Mouse (Mus musculus) heart, embryonic 10.5 days (tissue): ENCODE results near the gene Gprc5d. TPM values are rescaled to one million over a fixed set of nuclear protein-coding genes. Genes with fewer than 3 reads are reported as not detected.

Experiments
- DNase-seq: peaks from one replicate; pipeline ENCODE4 v3.0.0-alpha.2; 2017; ENCODE audit warnings: low spot score
- H3K27ac ChIP-seq: fragments of 300-500 bp; sonication (generic); 2 replicates; pipeline ENCODE4 v1.5.1; 2016; ENCODE audit warnings: mild to moderate bottlenecking
- H3K27me3 ChIP-seq: fragments of 300-500 bp; sonication (generic); 2 replicates; pipeline ENCODE4 v1.6.1; 2016; ENCODE audit warnings: mild to moderate bottlenecking; ENCODE audit not compliant: poor library complexity, insufficient read depth, severe bottlenecking
- H3K36me3 ChIP-seq: fragments of 300-500 bp; sonication (generic); 2 replicates; pipeline ENCODE4 v1.6.1; 2016; ENCODE audit warnings: mild to moderate bottlenecking, moderate library complexity
- H3K4me1 ChIP-seq: fragments of 300-500 bp; sonication (generic); 2 replicates; pipeline ENCODE4 v1.6.1; 2016; ENCODE audit warnings: mild to moderate bottlenecking
- H3K4me3 ChIP-seq: fragments of 300-500 bp; sonication (generic); 2 replicates; pipeline ENCODE4 v1.5.1; 2016; ENCODE audit warnings: mild to moderate bottlenecking, moderate library complexity
- H3K9me3 ChIP-seq: fragments of 300-500 bp; sonication (generic); 2 replicates; pipeline ENCODE4 v1.6.1; 2016; ENCODE audit warnings: mild to moderate bottlenecking, moderate library complexity
- WGBS: fragments of 180-500 bp; shearing (Covaris S2); methylation state at CpG from one replicate; pipeline ENCODE4 v1.1.7; 2016; 5-methylcytosine and 5-hydroxymethylcytosine counted together
- polyA plus RNA-seq: library from polyadenylated mRNA; unstranded; fragments of >200 nt; fragmentation: Nextera tagmentation; extraction: Ambion mirVana; gene quantifications from 2 replicates; pipeline ENCODE4 v1.2.1, GENCODE M21; 2016

Gprc5d gene
- polyA plus RNA-seq, 1 experiment from 2014 or later, result not detected

DNA sequence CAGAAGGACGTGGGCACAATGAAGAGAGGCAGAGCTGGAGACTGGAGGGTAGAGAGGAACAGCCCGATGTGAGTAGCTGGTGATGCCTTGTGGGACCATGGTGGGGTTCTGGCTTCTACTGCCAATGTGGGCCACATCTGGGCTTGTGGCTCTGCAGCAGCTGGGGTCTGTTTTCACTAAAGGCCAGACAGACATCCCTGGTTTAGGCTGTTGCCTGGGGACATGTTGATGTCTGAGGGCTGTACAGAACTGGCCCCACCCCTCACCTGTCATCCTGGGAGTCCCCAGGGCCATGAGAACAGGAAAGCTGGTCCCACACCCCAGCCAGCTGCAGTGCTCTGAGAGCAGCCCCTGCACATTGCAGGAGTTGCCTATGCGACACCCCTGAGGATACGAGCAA lies 31.1 kb upstream of the Gprc5d start:
- no peak overlapping the region for H3K4me3 ChIP-seq
- H3K4me1 ChIP-seq, result no peaks in the 10 kb centered on the region; the same call in 1 of the 2 replicates
- H3K27ac ChIP-seq, result no peak overlapping the region
- H3K9me3 ChIP-seq, result no peaks in the 10 kb centered on the region
- DNase-seq, result no peak
- WGBS, result 70% methylated on average over 4 of the region's 4 CpGs
- peaks cover 7% of the 10 kb centered on the region for H3K36me3 ChIP-seq
- peaks cover 14% of the 10 kb centered on the region for H3K27me3 ChIP-seq

DNA sequence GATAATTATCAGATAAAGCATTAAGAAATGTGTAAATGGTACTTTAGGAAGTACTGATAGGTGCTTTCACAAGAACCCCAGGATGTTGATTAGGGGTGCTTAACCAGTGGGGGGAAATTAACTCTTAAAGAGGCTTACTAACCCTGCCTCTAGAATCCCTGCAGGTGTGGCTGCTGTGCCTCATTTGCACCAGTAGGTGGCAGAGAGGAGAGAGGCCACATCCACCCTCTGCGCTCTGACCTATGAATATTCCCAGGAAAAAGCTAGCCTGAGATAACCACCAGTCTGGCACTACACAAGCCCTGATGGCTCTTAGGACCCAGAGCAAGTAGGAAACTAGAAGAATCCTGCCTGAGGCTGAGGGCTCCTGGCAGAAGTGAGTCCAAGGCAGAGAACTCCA lies 30.4 kb upstream of the Gprc5d start:
- Histone ChIP-seq H3K27me3 (peaks cover 14% of the 10 kb centered on the region), H3K4me3 (no peak overlapping the region), H3K9me3 (no peaks in the 10 kb centered on the region), H3K4me1 (no peaks in the 10 kb centered on the region; the same call in 1 of the 2 replicates), H3K27ac (no peak overlapping the region), H3K36me3 (peaks cover 7% of the 10 kb centered on the region)
- DNase-seq, result no peak
- WGBS, result 37% methylated on average over 1 of the region's 1 CpGs

DNA sequence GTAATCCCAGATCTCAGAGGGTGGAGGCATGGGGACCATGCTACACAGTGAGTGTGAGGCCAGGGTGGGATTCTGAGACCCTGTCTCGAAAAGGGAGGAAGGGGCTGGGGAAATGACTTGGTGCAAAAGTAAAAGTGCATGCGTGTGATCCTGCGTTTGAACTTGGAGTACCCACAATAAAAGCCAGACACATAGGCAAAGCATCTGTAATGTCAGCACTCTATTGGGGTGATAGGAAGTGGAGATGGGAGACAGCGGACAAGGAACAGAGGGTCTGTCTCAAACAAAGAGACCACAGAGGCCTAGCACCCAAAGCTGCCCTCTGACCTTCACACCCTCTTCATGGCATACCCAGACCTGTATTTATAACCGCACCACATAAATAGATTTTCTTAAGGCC lies 27.9 kb upstream of the Gprc5d start:
- Histone ChIP-seq H3K27ac (no peak overlapping the region), H3K4me1 (peaks cover 7% of the 10 kb centered on the region), H3K27me3 (peaks cover 14% of the 10 kb centered on the region), H3K9me3 (no peaks in the 10 kb centered on the region), H3K4me3 (no peak overlapping the region), H3K36me3 (no peaks in the 10 kb centered on the region; the same call in 1 of the 2 replicates)
- 91% methylated on average over 5 of the region's 5 CpGs for WGBS
- no peak for DNase-seq

DNA sequence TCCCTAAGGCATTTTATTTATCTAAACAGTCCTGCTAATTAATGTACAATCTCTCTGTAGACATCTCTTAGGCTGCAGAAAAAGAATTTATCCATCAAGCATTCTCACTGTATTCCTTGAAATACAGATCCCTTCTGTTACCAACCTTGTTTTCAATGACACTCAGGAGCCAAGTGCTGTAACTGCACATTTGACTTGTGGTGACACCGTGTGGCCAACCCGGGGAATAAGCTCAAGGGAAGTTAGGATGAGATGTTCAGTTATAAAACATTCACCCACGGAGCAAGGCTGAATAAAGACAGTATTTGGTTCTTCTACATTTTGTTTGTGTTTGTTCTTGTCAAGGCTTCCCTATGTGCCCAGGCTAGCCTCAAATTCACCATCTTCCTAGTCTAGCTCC lies 26.4 kb upstream of the Gprc5d start:
- H3K9me3 ChIP-seq, result no peaks in the 10 kb centered on the region
- no peak overlapping the region for H3K27ac ChIP-seq
- peaks cover 7% of the 10 kb centered on the region for H3K27me3 ChIP-seq
- WGBS, result 8% methylated on average over 3 of the region's 3 CpGs
- H3K36me3 ChIP-seq, result no peaks in the 10 kb centered on the region
- H3K4me3 ChIP-seq, result no peak overlapping the region
- peaks cover 10% of the 10 kb centered on the region for H3K4me1 ChIP-seq
- no peak for DNase-seq

DNA sequence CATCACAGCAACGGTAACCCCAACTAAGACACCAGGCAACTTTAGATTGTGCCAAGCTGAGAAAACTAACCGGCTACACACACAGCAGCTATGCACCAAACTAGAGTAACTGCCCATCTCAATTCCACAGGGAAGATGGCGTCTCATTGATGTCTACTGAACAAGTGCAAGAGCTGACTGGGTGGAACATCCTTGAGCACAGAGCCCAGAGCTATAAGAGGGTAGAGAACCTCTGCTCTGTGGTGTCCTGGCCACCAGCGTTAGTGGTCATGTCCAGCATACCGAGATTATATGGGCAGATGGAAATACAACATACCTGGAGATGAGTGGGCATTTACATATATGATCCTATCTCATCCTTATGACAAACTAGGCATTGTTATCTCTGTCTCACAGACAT lies 25.1 kb upstream of the Gprc5d start:
- Histone ChIP-seq H3K27ac (no peak overlapping the region), H3K9me3 (no peaks in the 10 kb centered on the region), H3K27me3 (no peaks in the 10 kb centered on the region), H3K4me3 (no peak overlapping the region), H3K36me3 (no peaks in the 10 kb centered on the region), H3K4me1 (peaks cover 13% of the 10 kb centered on the region)
- 89% methylated on average over 5 of the region's 5 CpGs for WGBS
- no peak for DNase-seq

DNA sequence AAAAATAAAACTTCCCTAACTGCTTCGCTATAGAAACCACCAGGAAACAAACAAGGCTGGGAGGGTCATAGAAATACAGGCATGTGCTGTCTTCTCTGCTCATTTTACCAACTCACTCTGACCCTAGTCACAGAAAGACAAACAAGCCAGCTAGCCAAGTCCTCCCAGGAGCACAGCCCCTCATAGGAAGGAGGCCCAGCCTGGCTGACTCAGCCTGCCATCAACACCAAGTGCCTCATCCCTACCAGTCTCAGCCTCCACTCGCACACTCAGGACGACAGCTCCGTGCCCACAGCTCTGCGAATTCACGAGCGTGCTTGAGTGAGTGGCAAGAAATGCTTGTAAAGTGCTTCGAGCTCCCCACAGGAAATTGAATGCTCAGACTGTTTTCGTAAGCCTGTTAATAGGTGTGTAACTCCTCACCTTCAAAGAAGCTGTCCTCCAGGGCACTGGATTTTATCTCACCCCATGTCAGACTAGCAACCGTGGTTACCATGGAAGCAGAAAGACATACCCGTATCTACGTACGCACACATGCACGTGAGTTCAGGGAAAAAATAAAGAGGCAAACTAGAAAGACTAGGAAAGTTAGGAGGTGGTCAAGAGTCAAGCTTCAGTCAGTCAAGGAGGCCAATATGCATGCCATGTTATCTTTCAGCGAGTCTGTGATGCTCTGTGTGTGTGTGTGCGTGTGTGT lies 23.5 kb upstream of the Gprc5d start:
- Histone ChIP-seq H3K27ac (no peak overlapping the region), H3K36me3 (no peaks in the 10 kb centered on the region), H3K27me3 (no peaks in the 10 kb centered on the region), H3K4me1 (peaks cover 27% of the 10 kb centered on the region), H3K9me3 (no peaks in the 10 kb centered on the region), H3K4me3 (no peak overlapping the region)
- no peak for DNase-seq
- WGBS, result 69% methylated on average over 16 of the region's 16 CpGs

DNA sequence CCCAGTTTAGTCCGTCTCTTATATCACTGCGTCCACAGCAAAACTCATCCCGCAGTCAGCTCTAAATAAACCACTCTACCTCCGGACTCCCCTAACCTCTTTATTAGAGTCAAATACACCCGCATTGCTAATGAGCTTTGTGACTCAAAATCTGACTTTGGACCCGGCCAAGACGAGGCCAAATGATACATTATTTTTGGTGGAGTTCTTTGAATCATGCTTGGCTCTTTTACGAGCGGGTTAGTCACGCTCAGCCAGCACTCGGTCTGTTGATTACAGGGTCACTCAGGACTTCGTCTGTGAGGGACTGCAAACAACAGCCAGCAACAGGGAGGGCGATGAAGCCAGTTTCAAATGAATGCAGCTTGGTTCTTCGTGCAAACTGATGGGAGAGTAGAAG lies 20.7 kb upstream of the Gprc5d start:
- H3K4me3 ChIP-seq, result no peak overlapping the region
- no peaks in the 10 kb centered on the region for H3K27me3 ChIP-seq
- no peaks in the 10 kb centered on the region for H3K36me3 ChIP-seq
- 87% methylated on average over 14 of the region's 14 CpGs for WGBS
- H3K27ac ChIP-seq, result no peak overlapping the region
- H3K9me3 ChIP-seq, result no peaks in the 10 kb centered on the region
- no peak for DNase-seq
- peaks cover 35% of the 10 kb centered on the region for H3K4me1 ChIP-seq

DNA sequence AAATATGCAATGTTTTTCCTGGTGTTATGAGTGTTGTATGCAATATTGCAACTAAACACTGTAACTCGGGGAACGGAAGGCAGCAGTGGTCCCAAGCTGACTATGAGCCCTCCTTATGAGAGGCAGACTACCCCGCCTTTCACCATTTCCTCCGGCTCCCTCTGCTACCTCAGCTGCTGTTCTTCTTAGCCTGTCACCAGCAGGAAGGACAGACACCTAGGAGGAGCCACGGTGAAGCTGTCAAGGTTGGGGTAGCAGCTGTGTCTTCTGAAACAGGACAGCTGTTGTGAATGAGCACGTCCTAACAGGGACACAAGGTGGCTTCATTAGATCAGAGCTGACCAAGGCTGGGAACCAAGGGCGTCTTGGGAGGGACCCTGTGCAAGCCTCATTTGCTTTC lies 20.1 kb upstream of the Gprc5d start:
- Histone ChIP-seq H3K36me3 (no peaks in the 10 kb centered on the region), H3K27ac (no peak overlapping the region), H3K4me1 (peaks cover 35% of the 10 kb centered on the region), H3K27me3 (no peaks in the 10 kb centered on the region), H3K4me3 (no peak overlapping the region), H3K9me3 (no peaks in the 10 kb centered on the region)
- no peak for DNase-seq
- WGBS, result 71% methylated on average over 7 of the region's 7 CpGs

DNA sequence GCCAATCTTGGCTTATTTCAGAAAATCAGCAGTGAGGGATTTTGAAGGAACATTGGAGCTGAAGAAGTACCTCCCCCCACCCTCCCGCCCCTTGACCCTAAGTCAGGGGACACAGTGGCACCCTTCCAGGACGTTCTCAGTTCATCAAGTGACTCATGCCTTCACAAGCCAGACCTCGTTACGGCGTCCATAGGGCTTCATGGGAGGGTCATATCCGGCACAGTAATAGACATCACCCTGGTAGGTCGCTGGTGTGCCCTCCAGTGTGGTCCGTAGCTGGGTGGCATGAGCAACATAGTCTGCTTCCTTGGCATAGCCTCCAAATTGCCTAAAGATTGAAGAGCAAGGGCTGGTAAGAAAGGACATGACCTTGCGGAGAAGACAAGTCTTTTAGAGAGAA lies 19.7 kb upstream of the Gprc5d start:
- no peaks in the 10 kb centered on the region for H3K36me3 ChIP-seq
- no peak overlapping the region for H3K4me3 ChIP-seq
- 89% methylated on average over 9 of the region's 9 CpGs for WGBS
- no peaks in the 10 kb centered on the region for H3K27me3 ChIP-seq
- H3K27ac ChIP-seq, result no peak overlapping the region
- no peak for DNase-seq
- H3K9me3 ChIP-seq, result no peaks in the 10 kb centered on the region
- H3K4me1 ChIP-seq, result peaks cover 35% of the 10 kb centered on the region

DNA sequence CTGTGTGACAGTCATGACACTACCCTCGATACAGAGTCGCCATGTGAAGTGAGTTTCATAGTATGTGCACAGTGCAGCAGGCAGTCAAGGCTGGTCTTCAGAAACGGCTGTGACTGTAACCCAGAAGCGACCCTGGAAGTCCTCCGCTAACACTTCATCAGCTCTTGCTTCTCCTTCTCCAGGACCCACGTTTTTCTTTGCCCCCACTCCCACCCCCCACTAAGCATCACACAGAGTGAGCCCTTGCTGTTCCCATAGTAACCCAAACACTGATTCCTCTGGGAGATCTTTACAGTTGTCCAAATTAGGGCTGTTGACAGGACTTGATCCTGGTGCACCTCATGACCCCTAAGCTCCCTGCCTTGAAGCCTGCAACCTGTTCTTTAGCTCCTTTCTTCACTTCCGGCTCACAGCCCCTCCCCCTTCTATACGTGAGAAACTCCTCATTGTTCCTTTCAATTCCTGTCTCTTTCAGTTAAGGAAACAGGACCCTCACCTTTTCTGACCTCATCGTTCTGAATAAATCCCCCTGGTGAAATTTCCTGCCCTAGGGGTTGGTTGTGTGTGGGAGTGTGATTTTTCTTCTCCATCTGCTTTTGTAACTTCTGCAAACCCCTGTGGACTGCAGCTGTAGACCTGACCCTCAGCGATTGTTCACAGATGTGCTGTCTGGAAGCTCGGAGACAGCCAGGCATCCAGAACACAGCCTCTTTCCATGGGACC lies 18.5 kb upstream of the Gprc5d start:
- Histone ChIP-seq H3K4me1 (peaks cover 32% of the 10 kb centered on the region), H3K9me3 (no peaks in the 10 kb centered on the region), H3K4me3 (no peak overlapping the region; the same call in 1 of the 2 replicates), H3K27ac (peak overlapping the region; percentile 76), H3K27me3 (no peaks in the 10 kb centered on the region), H3K36me3 (no peaks in the 10 kb centered on the region)
- 22% methylated on average over 11 of the region's 11 CpGs for whole genome bisulfite sequencing
- peak; percentile 83 for DNase-seq

DNA sequence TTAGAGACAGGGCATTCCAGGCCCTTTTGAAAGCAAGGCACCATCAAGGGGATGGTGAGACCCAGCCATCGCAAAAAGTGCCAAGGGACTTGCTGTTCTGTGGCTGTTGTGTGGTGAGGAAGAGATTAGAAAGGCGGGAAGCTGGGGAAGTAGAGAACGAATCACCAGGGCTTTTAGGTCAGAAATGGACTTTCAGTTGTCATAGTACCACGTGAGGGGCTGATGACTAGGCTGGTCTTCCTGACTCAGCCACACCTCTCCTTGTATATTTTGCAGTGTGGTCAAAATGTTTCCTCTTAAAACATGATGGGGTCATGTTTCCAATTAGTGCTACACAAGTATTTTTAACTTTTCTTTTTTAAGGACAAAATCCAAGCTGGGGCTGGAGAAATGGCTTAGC lies 17.7 kb upstream of the Gprc5d start:
- Histone ChIP-seq H3K4me1 (peaks cover 25% of the 10 kb centered on the region), H3K4me3 (no peak overlapping the region), H3K9me3 (no peaks in the 10 kb centered on the region), H3K36me3 (no peaks in the 10 kb centered on the region), H3K27ac (no peak overlapping the region), H3K27me3 (no peaks in the 10 kb centered on the region)
- no peak for DNase-seq
- 67% methylated on average over 4 of the region's 4 CpGs for WGBS

DNA sequence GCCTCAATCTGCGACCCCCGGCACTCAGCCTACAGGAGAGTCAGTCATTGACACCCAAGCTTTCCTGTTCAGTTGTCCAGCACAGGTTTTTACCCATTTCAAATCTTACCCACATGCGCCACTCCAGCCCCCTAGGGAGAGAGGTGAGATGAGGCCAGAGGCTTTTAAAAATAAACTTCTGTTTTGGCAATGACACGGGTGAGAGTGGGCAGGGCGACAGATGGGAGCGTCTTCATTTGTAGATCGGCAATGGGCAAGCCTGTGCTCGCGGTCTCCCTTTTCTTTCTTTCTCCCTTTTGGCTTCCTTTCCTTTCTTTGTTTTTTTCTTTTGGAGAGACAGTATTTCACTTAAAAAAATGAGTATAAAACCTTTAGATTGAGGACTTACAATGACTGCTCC lies 15.4 kb upstream of the Gprc5d start:
- no peaks in the 10 kb centered on the region for H3K9me3 ChIP-seq
- WGBS, result 94% methylated on average over 9 of the region's 9 CpGs

DNA sequence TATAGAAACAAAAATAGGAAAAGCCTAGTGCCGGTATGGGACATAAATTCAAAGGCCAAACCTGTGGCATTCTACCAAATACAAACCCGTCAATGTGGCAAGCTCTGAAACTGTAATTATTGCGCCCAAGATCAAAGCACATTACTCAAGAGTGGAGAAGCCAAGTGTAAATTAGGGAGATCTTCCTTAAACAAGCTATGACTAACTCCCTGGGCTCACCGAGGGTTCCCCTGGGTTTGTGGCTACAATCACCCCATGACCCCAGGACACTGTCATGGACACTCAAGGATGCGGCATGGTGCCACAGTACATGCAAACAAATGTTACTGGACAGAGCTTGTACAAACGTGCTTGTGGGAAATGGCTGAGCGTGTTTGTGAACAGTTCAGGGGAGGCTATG lies 15.0 kb upstream of the Gprc5d start:
- H3K9me3 ChIP-seq, result no peaks in the 10 kb centered on the region
- H3K4me3 ChIP-seq, result no peak overlapping the region
- H3K4me1 ChIP-seq, result peaks cover 21% of the 10 kb centered on the region
- no peak for DNase-seq
- no peaks in the 10 kb centered on the region for H3K36me3 ChIP-seq
- 89% methylated on average over 7 of the region's 7 CpGs for WGBS
- H3K27ac ChIP-seq, result no peak overlapping the region
- no peaks in the 10 kb centered on the region for H3K27me3 ChIP-seq

More for the DNA sequence above, 15.4 kb upstream of the Gprc5d start:
- H3K27me3 ChIP-seq, result no peaks in the 10 kb centered on the region
- H3K4me1 ChIP-seq, result peaks cover 25% of the 10 kb centered on the region
- no peaks in the 10 kb centered on the region for H3K36me3 ChIP-seq
- no peak for DNase-seq
- no peak overlapping the region for H3K27ac ChIP-seq
- H3K4me3 ChIP-seq, result no peak overlapping the region
